Mouse (Mus musculus) cerebellum, postnatal 25 days (tissue): ENCODE results near the gene Megf11.
A peak's percentile ranks its signal among the peaks of the same experiment; 100 is the strongest.

Experiments
- DNase-seq, 2 experiments: peaks; one replicate each; pipeline ENCODE4 v3.0.0; 2021; ENCODE audit warnings: mixed read lengths in 2 of 2

The Megf11 gene

GRCm38 (mm10) chr9:64612121-64612983 is 226.9 kb downstream of the Megf11 start:
- no peak for DNase-seq

DNA sequence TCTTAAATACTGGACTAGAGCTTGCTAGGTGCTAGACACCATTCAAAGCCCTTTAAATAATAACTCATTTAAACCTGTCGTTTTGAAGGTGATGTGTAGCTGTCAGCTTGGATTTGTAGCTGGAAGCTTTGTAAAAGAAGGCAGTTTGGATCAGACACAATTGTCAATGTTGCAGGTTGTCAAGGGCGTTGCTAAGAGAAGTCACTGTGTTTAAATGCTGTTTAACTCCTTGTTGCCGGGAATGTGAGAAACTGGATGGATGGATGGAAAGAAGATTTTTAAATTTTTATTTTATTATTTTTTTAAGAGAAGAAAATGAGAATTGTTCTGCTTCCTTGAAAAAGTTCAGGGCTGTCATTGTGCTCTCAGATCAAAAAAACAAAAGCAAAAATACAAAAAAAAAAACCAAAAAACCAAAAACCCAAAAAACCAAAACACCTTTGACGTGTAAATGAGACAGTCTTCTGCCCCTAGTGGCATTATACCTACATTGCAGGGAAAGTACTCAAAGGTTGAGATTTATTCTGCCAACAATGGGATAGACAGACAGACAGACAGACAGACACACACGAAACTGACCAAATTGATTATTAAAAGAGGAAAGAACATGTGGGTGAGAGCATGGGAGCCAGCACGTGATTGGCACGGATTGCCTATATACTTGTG is 227.7 kb downstream of the Megf11 start:
- DNase-seq = no peak

GRCm38 (mm10) chr9:64617413-64617812 is 232.0 kb downstream of the Megf11 start:
- DNase-seq = no peak

GRCm38 (mm10) chr9:64618433-64618832 is 233.0 kb downstream of the Megf11 start:
- no peak for DNase-seq

DNA sequence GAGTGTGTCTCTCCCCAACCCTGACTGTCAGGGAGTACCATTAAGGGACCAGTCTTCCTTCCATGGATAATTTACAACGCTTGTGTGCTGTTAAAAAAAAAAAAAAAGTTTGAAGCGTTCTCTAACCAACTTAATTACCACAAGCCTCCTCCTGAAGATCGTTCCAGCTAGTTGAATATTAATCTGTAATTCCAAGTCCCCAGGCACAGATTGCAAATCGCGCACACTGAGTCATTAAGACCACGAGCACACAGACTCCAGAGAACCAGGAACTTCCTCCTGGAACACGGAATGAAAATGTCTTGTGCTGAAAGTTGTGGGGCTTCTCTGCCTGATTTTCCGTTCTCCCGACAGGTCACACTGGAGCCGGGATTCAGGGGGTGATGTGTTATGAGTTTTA is 234.0 kb downstream of the Megf11 start:
- DNase-seq = no peak

GRCm38 (mm10) chr9:64620596-64620995 is 235.2 kb downstream of the Megf11 start:
- no peak for DNase-seq

DNA sequence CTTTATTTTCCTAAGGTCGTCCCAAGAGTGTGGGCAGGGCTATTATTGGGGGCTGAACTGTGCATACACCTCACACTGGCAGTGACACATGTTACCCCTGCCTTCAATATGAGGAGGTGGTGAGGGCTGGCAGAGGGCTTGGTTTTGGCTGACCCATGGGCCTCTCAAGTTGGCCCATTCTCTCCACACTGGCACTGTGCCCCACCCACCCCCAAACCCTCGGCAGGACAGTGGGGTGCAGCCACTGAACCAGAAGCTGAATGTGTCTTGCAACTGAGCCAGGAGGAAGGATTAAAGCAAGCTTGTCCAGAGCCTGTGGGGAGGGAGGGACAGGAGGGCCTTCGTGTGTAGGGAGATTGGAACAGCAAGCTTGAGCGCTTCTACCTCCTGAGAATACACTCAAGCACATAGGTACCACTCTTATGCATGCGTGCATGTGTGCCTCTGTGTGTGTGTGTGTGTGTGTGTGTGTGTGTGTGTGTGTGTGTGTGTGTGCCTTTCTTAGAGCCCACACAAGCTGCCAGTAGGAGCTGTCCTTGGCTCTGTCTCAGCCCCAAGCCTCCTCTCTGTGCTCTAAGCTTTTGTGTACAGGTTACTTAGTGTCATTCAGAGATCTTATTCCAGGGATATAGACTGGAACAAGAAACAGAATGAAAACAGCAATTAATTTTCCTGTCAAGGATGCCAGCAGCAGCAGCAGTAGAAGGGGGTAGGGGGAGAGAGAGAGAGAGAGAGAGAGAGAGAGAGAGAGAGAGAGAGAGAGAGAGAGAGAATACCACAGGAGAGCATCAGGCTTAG is 236.3 kb downstream of the Megf11 start:
- DNase-seq = peak; percentile 92 to 94

GRCm38 (mm10) chr9:64623361-64623760 is 237.9 kb downstream of the Megf11 start:
- DNase-seq = peak; percentile 65 to 75

DNA sequence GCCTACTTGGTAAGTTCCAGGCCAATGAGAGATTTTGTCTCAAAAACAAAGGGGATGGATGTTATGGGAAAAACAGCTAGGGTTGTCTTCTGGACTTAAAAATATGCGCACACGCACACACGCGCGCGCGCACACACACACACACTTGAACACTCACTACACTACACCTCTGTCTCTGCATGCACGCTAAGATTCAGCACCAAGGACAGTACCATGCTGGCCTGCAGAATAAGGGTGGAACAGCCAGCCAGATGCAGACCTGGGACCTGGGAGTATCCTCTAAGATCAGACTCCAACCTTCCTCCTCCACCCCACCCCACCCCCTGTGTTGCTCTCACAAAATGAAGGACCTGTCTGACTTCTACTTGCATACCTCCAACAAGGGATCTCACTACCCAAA is 239.1 kb downstream of the Megf11 start:
- no peak for DNase-seq

DNA sequence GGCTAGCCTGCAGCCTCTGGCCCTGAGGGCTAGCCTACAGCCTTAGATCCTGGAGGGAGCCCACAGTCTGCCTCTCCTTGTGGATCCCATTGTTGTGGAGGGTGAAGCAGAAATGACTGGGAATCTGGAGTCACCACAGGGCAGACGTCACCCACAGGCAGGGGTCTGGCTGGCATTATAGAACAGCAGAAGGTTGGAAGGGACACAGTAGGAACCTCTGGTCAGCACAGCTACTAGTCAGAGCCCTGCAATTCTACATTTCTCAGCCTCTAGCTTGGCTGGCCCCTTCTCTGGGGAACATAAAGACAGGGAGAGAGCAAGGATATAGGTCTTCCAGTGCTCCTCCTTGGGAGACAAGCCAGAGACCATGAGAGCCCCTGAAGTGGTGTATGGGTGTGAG is 244.4 kb downstream of the Megf11 start:
- peak; percentile 55 to 59 for DNase-seq

- DNase-seq = peak; percentile 73 to 81
These were observed 247.7 kb downstream of the Megf11 start for GRCm38 (mm10) chr9:64633169-64633568.

- no peak for DNase-seq
These were observed 250.7 kb downstream of the Megf11 start for GRCm38 (mm10) chr9:64636111-64636510.

GRCm38 (mm10) chr9:64636961-64637360 is 251.5 kb downstream of the Megf11 start:
- peak; percentile 83 to 88 for DNase-seq

DNA sequence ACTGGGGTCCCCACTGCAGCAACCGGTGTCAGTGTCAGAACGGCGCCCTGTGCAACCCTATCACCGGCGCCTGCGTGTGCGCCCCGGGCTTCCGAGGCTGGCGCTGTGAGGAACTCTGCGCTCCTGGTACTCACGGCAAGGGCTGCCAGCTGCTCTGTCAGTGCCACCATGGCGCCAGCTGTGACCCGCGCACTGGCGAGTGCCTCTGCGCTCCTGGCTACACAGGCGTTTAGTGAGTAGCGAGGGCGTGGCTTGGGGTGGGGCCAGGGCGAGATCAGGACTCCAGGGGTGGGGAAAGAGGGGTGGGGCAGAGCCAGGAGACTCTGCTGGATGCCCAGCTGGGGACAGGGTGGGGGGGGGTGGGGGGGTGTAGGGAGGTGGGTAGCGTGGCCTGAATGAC is 252.8 kb downstream of the Megf11 start:
- peak in 1 of 2 experiments; percentile 67 for DNase-seq

DNA sequence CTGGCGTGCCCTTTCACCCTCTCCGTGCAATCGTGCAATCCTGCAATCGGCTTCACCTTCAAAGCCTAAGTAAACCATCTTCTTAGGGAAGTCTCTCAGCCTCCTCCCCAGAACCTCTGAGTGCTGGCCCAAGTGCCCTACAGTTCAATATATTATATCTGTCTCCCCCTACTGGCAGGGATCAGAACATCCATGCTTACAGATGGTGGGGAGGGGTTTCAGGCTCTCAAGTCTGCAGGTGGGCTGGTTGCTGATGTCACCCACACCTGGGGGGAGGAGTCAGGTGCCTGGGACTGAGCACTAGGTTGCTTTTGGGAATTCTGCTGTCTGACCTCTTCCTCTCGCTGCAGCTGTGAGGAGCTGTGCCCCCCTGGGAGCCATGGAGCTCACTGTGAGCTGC is 254.2 kb downstream of the Megf11 start:
- DNase-seq = peak; percentile 56 to 74

DNA sequence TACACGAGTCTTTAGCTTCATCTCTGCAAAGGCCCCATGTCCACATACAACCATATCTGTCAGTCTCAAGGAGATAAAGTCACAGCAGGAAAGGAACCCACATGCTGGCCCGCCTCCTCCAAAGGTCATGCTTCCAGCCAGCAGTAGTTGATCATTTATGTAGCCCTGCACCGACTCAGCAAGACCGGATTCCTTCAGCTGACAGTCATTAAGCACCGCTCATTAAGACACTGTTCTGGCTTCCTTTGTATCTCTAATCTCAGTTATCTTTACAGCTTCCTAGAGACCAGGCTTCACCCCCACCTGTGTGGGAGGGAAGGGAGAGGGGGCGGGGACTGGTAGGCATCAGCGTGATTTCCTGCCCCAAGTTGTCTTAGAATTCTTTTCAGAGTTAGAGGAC is 258.7 kb downstream of the Megf11 start:
- DNase-seq = no peak

DNA sequence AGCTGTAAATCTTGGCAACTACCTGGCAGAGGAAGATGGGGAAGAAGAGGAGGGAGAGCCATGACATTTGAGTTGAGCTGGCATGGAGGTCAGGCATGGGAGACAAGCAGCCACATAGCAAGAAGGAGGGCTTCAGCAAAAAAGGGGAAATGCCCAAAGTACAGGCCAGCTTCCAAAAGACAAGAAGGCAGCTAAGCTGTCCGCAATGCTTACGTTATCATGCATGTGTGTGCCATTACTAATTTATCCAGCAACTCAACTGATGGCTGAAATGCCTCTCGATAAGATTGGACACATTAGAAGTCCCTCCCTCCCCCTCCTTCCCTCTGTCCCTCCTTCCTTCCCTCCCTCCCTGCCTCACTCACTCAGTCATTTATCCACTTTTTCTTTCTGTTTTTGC is 260.0 kb downstream of the Megf11 start:
- DNase-seq = no peak

- no peak for DNase-seq
These were observed 264.0 kb downstream of the Megf11 start for GRCm38 (mm10) chr9:64649393-64649792.

DNA sequence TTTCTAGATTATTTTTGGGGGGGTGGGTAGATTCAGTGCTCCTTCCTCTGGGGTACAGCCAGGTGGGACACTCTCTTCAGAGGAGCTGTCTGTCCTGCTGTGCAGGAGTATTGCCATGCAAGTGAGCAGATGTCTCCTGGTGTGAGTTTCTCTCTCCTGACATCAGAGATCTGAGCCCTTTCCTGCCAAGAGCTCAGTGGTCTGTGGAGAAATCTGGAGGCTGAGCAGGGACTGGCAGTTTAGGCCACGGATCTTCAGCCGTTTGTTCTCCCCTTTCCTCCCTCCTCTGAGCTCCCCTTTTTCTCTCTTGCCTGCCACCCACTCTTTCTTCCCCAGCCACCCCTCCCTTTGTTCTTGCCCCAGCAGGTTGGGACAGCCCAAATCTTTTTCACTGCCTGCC is 264.5 kb downstream of the Megf11 start:
- peak; percentile 60 to 69 for DNase-seq

- no peak for DNase-seq
These were observed 265.8 kb downstream of the Megf11 start for GRCm38 (mm10) chr9:64651181-64651580.

DNA sequence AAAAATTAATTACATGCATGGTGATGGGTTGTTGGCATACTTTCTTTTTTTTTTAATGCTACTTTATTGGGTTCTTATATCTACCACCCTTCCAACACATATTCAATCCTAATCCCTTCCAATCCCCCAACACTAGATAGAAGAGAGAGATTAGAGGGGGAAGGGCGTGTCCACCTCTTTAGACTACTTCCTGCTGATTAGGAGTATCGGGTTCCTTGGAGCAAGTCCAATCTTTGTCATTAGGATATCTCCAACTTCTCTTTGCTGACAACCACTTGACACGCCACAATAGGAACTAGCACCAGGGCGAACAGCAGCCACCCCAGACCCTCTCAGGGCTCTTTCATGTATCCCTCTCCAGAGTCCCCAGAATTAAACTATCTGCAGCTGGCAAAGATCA is 266.3 kb downstream of the Megf11 start:
- no peak for DNase-seq

- DNase-seq = no peak
These were observed 266.7 kb downstream of the Megf11 start for GRCm38 (mm10) chr9:64652138-64652537.

DNA sequence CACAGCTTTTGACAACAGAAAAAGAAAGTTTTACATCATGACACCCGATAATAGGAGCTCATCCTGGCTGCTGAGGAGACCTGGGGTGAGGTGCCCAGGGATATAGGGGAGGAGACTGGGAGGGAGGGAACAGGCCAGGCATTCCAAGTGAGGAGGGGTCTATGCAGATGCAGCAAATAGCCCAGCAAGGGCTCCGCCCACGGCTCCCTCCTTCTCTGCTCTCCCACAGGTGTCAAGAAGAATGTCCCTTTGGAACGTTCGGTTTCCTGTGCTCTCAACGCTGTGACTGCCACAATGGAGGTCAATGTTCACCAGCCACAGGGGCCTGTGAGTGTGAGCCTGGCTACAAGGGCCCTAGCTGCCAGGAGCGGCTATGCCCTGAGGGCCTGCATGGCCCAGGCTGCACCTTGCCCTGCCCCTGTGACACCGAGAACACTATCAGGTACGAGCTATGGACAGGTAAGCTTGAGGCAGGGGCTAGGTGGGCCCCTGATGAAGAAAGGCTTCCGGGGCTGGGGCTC is 267.5 kb downstream of the Megf11 start:
- no peak for DNase-seq
